Mouse (Mus musculus): ENCODE data around the gene Iars2.

The Iars2 gene

GRCm38 (mm10) chr1:185328721-185329610 is at the start of gene Iars2:
Gene Iars2 (minus strand): TSS chr1:185329396.
- peak; percentile 94 to 96 for DNase-seq

- no peak for DNase-seq
Observed at GRCm38 (mm10) chr1:185377429-185377828, 48.2 kb upstream of the Iars2 start.

DNA sequence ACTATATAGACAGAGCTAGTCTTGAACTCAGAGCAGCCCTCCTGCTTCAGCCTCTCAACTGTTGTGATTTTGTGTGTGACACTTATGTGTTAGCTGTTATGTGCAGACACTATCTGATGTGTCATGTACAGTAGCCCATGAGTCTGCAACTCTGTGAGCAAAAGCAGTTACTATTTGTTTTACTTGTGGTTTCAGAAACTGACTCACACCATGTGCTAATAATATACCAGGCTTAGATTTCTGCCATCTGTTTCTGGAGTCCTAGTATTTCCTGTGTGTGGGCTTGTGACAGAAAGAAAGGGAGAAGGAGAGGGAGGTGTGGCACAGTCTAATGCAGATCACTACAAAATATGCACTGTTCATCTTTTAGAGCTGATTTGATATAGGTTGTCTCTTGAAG is 47.2 kb upstream of the Iars2 start:
- no peak for DNase-seq

DNA sequence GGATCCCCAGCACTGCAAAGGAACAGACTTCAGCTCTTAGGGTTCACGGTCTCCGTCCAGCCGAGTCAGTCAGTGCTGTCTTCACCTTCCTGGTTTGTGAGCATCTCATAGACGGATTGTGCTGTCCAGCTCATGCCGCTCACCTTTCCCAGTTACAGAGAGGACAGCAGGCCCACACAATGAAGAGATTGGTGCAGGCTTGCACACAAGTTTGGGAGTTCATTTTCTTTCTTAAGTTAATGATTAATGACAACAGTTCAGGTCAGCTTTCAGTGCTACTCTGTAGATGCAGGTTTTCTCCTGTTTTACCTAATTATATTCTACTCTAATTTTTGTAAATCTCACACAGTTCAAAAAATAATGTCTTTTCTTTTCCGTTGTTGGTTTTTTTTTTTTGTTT is 40.8 kb upstream of the Iars2 start:
- DNase-seq, result no peak

DNA sequence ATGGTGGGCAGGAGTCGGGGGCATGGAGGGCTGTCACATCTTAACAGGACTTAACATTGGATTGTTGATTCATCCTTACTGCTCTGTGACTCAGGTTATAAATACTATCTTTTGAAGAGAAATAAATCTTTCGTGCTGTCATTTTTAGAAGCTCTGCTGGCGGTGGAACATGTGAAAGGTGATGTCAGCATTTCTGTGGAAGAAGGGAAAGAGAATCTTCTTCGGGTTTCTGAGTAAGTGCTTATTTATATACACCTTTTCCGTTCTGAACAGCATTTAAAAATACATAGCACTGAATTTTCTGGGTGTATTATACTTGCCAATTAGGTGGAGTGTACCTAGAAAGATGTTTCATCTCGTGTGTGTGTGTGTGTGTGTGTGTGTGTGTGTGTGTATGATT is 38.2 kb upstream of the Iars2 start:
- no peak for DNase-seq

DNA sequence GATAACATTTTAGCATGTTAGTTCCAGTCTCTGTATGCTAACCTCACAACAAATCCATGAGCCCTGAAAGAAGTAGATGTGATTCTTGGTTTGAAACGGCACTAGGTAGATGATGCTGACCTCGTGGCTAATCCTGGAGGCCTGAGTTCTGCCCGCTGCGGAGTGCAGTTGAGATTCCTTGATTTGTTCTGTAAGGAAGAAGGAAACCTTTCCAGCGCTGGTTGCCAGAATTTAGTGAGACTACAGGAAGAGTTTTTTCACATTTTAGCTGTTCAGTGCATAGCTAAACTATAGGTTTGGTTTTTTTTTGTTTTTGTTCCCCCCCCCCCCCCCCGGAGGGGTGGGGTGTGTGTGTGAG is 35.0 kb upstream of the Iars2 start:
- DNase-seq, result no peak

DNA sequence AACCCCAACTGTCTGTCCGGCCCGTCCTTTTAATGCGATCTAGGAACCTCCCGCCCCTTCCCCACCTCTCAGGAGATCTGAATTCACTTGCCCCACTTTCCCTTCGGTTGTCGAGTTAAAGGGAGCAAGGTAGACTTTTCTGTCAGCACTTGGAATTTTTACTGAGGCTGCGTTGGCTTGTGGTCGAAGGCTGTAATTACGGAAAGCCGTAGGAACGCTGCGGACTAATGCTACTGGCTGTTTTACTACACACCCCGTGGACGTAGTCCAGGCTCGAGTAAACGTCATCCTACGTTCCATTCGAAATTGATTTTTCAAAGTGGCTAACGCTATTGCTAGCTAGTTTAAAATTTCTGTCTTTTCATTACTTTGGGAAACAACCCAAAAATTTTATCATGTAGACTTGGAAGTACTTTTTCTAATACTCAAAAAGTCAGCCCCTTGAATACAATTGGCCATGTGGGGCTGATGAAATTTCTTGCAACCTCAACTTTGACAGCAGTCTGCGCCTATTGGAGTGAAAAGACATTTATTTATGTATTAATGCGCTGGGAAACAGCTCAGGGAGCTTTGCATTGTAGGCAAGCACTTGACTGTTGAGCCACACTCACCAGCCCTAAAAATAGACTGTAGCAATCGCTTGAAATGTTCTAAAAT is 34.5 kb upstream of the Iars2 start:
- no peak for DNase-seq

DNA sequence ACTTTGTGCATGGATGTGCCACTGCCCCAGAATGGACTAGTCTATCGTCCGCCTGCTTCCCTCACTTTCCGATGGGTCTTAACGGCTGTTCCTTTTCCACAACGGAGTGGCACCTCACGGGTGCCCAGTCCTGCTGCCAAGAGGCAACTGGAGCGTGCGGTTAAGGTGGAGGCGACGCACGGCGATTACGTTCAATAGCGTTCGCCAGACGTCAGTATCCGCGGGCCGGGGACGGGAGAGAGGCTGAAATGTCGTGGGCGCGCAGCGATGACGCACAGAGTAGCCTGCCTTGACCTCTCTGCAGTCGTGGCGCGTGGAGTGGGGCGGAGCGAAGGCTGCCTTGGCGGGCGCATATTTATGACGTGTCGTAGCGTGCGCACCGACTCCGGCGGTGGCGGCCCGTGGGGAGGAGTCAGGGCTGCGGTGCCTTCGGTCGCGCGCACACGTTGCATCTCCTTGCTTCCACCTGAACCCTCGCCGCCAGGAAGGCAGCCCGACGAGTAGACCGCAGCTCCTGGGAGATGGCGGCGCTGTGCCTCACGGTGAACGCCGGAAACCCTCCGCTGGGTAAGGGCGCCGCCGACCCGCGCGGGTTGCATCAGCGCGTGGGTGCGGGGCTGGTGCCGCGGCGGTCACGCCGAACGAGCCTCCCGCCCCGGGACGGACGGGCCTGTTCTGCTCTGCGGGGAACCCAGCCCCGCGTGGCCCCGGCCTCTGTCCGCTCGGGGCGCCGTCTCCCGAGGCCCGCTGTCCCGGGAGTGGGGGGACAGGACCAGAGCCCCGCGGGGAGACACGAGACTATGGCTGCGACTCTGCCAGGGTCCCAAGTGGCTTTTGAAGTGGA is 33.7 kb upstream of the Iars2 start, which contains the start of gene Eprs:
TSS of gene Eprs (plus strand) at position 368 of the 844 bp plus-strand sequence.
- peak; percentile 99 for DNase-seq

DNA sequence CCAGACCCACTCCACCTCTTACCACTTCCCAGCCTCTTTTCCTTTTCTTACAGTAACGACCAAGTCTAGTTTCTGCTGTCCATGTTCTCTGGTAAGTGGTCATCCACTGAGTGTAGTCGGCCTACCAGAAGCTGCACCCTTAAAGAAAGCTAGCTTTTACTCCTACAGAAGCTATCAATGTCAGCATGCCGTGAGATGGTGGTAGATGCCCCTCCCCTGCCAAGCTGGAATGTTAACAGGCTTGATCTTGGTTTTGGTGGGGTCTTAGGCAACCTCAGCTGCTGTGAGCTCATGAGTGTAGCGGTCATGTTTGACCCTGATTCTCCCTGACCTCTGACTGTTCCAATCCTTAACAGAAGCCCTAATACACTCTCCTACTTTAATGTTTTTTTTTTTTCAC is 29.0 kb upstream of the Iars2 start:
- no peak for DNase-seq

- no peak for DNase-seq
Observed at GRCm38 (mm10) chr1:185356246-185356645, 27.1 kb upstream of the Iars2 start.

DNA sequence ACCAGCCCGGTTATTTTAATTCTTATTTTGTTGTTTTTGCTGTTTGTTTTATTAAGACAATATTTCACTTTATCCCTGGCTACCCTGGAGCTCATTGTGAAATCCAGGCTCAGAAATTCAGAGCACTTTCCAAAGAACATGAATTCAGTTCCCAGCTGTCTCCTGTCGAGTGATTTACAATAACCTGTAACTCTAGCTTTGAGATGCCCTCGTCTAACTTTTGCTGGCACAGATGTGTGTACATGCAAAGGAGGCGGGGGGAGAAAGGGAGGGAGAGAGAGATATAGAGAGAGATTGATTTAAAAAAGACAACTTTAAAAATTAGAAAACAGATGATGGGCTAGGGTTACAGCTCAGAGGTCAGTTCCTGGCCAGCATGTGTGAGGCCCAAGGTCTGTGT is 25.5 kb upstream of the Iars2 start:
- no peak for DNase-seq

- DNase-seq, result no peak
Observed at GRCm38 (mm10) chr1:185353351-185353750, 24.2 kb upstream of the Iars2 start.

GRCm38 (mm10) chr1:185352151-185352550 is 23.0 kb upstream of the Iars2 start:
- peak; percentile 5 to 23 for DNase-seq

GRCm38 (mm10) chr1:185350611-185351010 is 21.4 kb upstream of the Iars2 start:
- no peak for DNase-seq

- no peak for DNase-seq
Observed at GRCm38 (mm10) chr1:185349741-185350140, 20.5 kb upstream of the Iars2 start.

GRCm38 (mm10) chr1:185346188-185346587 is 17.0 kb upstream of the Iars2 start:
- DNase-seq, result no peak

DNA sequence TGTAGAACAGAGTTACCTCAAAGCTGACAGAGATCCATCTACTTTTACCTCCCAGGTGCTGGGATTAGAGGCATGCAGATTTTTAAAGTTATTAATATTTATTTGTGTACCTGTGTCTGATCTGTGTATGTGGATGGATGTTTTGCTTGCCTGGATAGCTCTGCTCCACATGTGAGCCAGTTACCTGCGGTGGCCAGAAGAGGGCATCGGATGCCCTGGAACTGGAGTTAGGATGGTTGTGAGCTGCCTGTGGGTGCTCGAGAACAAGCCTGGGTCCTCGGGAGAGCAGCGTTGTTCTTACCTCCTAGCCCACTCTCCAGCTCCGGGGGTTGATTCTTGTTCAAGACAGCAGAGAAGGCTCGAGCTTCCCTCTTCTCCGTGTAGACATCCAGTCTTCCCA is 14.2 kb upstream of the Iars2 start:
- no peak for DNase-seq

DNA sequence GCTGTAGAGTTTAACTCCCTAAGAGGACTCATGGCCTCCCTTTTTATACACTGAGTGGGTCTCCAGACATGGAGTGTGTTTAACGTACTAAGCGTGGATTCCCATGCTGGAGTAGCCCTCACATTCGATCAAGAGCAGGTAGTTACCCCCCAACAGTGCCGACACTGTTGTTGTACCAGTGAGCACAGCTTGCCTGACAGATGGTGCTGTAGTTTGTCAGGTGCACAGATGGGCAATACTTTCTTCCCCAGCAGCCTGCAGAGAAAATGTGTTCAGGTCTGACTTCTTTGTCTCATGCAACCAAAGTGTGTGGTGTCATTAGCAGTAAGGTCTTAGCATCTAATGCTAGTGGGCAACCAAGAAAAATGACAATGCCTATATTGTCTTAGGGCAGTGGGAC is 13.2 kb upstream of the Iars2 start:
- DNase-seq, result no peak

DNA sequence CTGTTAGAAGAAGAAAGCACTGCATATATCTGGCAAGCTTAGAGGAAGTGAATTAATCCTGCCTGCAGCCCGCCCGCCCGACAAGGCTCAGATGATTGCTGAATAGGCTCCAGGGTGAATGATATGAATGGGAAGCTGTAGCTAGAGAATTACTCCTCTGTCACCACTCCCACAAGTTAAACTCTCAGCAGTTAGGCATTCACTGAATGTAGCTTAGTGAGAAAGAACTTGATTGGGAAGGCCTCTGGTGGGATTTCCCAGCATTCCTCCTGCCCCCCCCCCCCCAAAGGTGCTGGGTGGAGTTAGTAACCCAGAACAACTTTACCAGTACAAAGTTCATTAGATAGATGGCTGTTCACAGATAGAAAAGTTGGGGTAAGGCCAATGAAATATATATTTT is 7.3 kb upstream of the Iars2 start:
- DNase-seq, result no peak

GRCm38 (mm10) chr1:185335231-185335765 is 6.1 kb upstream of the Iars2 start:
- DNase-seq, result no peak

GRCm38 (mm10) chr1:185334136-185334535 is 4.9 kb upstream of the Iars2 start:
- no peak for DNase-seq

- no peak for DNase-seq
Observed at GRCm38 (mm10) chr1:185333651-185334050, 4.5 kb upstream of the Iars2 start.

GRCm38 (mm10) chr1:185331983-185332430 is 2.8 kb upstream of the Iars2 start, which contains the start of gene Bpnt1:
Gene Bpnt1 (plus strand): TSS chr1:185332149.
- peak; percentile 75 to 81 for DNase-seq

Measured in thymus, postnatal 36 days (tissue).